Mouse (Mus musculus) c-Kit-positive CD71-positive TER-119-positive erythroid progenitor cells, embryonic 14.5 days (primary cell): ENCODE results near the gene Prpf3.
"Not testable (repeated sequence)": the region's sequence is repeated elsewhere in the genome, so short reads cannot be mapped to it uniquely, and the experiment has no call there.

ENCODE experiments used
- DNase-seq: peaks from one replicate; pipeline ENCODE4 v3.0.0-alpha.2; 2013; ENCODE audit warnings: low spot score

Gene Prpf3

GRCm38 (mm10) chr3:95820046-95821010 is 35.4 kb downstream of the Prpf3 start:
- DNase-seq: no peak

- peak; percentile 100 for DNase-seq
Observed at GRCm38 (mm10) chr3:95819351-95819985, 36.2 kb downstream of the Prpf3 start.

- peak; percentile 68 for DNase-seq
Observed at GRCm38 (mm10) chr3:95818571-95819288, 37.0 kb downstream of the Prpf3 start, which contains the start of gene Rprd2. Rprd2 (minus strand) TSS chr3:95818863.

GRCm38 (mm10) chr3:95818026-95818511 is 37.6 kb downstream of the Prpf3 start:
- peak; percentile 53 for DNase-seq

GRCm38 (mm10) chr3:95816681-95817080 is 39.0 kb downstream of the Prpf3 start:
- DNase-seq: no peak

GRCm38 (mm10) chr3:95808384-95808783 is 47.3 kb downstream of the Prpf3 start:
- no peak for DNase-seq

- not testable (repeated sequence) for DNase-seq
Observed at GRCm38 (mm10) chr3:95807630-95808029, 48.1 kb downstream of the Prpf3 start.

- DNase-seq: no peak
Observed at GRCm38 (mm10) chr3:95806677-95807076, 49.0 kb downstream of the Prpf3 start.

GRCm38 (mm10) chr3:95803851-95804250 is 51.8 kb downstream of the Prpf3 start:
- no peak for DNase-seq

GRCm38 (mm10) chr3:95798756-95799155 is 56.9 kb downstream of the Prpf3 start:
- no peak for DNase-seq

GRCm38 (mm10) chr3:95794299-95794698 is 61.4 kb downstream of the Prpf3 start:
- DNase-seq: no peak

- no peak for DNase-seq
Observed at GRCm38 (mm10) chr3:95793662-95794061, 62.0 kb downstream of the Prpf3 start.

GRCm38 (mm10) chr3:95785501-95785900 is 70.2 kb downstream of the Prpf3 start:
- DNase-seq: no peak
